Mouse (Mus musculus): ENCODE measurements around the gene Arhgap10.

GRCm38 (mm10) chr8:77357126-77357525, 160.6 kb downstream of the Arhgap10 start:
- TF ChIP-seq POLR2A (IDR thresholded peaks at IDR 0.05; ENCODE audit: control insufficient read depth, low read depth, low read length), result no peak
- no peak for TF ChIP-seq CTCF (IDR thresholded peaks at IDR 0.05; ENCODE audit: control insufficient read depth, insufficient read depth, insufficient replicate concordance, low read depth, low read length)
